Mouse (Mus musculus) liver, adult 2 months (tissue): ENCODE results near the gene Trim44. TPM values are rescaled to one million over a fixed set of nuclear protein-coding genes. Genes with fewer than 3 reads are reported as not detected.
A peak's percentile ranks its signal among the peaks of the same experiment; 100 is the strongest.

Experiments
- DNase-seq: peaks from one replicate; pipeline ENCODE4 v3.0.0-alpha.2; 2011; ENCODE audit warnings: low read depth, low spot score; ENCODE audit errors: extremely low read depth
- H3K27ac ChIP-seq: fragments of 200-500 bp; replicated peaks from 2 replicates; pipeline ENCODE4 v1.5.1; 2012; ENCODE audit warnings: low read depth, mild to moderate bottlenecking, control low read depth, inconsistent platforms, low read length; ENCODE audit not compliant: insufficient read depth
- H3K27me3 ChIP-seq: fragments of 200-500 bp; 2 replicates; pipeline ENCODE4 v1.6.1; 2012; ENCODE audit warnings: mild to moderate bottlenecking, moderate library complexity, low read length, inconsistent platforms; ENCODE audit not compliant: control insufficient read depth, insufficient read depth
- H3K36me3 ChIP-seq: fragments of 200-500 bp; 2 replicates; pipeline ENCODE4 v1.6.1; 2012; ENCODE audit warnings: low read length, inconsistent platforms; ENCODE audit not compliant: control insufficient read depth, insufficient read depth
- H3K4me1 ChIP-seq: fragments of 200-500 bp; 2 replicates; pipeline ENCODE4 v1.6.1; 2011; ENCODE audit warnings: low read length; ENCODE audit not compliant: control insufficient read depth, insufficient read depth
- H3K4me3 ChIP-seq: fragments of 200-500 bp; 2 replicates; pipeline ENCODE4 v1.5.1; 2011; ENCODE audit warnings: low read depth, mild to moderate bottlenecking, control low read depth, low read length, moderate library complexity; ENCODE audit not compliant: insufficient read depth
- H3K79me2 ChIP-seq: fragments of 200-500 bp; 2 replicates; pipeline ENCODE4 v1.6.1; 2012; ENCODE audit warnings: inconsistent platforms, mild to moderate bottlenecking, low read length, moderate library complexity; ENCODE audit not compliant: control insufficient read depth, insufficient read depth
- H3K9ac ChIP-seq: fragments of 200-500 bp; 2 replicates; pipeline ENCODE4 v1.6.1; 2012; ENCODE audit warnings: low read depth, mild to moderate bottlenecking, control low read depth, inconsistent platforms, low read length
- CTCF ChIP-seq: fragments of 200-500 bp; IDR thresholded peaks from 2 replicates; pipeline ENCODE4 v1.5.1; 2011; ENCODE audit warnings: low read depth, low read length, control low read depth
- POLR2A ChIP-seq: fragments of 200-500 bp; IDR thresholded peaks from 2 replicates; pipeline ENCODE4 v1.6.1; 2011; ENCODE audit warnings: low read length, control low read depth; ENCODE audit not compliant: insufficient read depth; ENCODE audit errors: extremely low read depth
- WGBS: fragments of 180-500 bp; shearing (Covaris S2); methylation state at CpG from one replicate; pipeline ENCODE4 v1.1.7; 2018; 5-methylcytosine and 5-hydroxymethylcytosine counted together
- polyA plus RNA-seq: library from polyadenylated mRNA; depleted of rRNA; stranded (reverse); fragments of >200 nt; gene quantifications from 2 replicates; pipeline ENCODE4 v1.2.3, GENCODE M21; 2012
- total RNA-seq: library from RNA; depleted of rRNA; stranded (reverse); fragments of >200 nt; gene quantifications from 2 replicates; pipeline ENCODE4 v1.2.3, GENCODE M21; 2014

Trim44 gene
- total and polyA plus RNA-seq, 2 experiments = 10.8 to 13.3 TPM

GRCm38 (mm10) chr2:102401352-102401692 lies 6.3 kb downstream of the Trim44 start:
- no peaks in the 10 kb centered on the region for H3K36me3 ChIP-seq
- peak overlapping the region; percentile 73 for H3K4me3 ChIP-seq
- peaks cover 9% of the 10 kb centered on the region for H3K4me1 ChIP-seq
- no peak for TF ChIP-seq POLR2A
- peaks cover 12% of the 10 kb centered on the region for H3K79me2 ChIP-seq
- H3K27ac ChIP-seq = peak overlapping the region; percentile 35; the same call in 1 of the 2 replicates
- DNase-seq = no peak
- no peaks in the 10 kb centered on the region for H3K27me3 ChIP-seq
- 17% methylated on average over 6 of the region's 6 CpGs for WGBS
- peak overlapping the region; percentile 75 for H3K9ac ChIP-seq

DNA sequence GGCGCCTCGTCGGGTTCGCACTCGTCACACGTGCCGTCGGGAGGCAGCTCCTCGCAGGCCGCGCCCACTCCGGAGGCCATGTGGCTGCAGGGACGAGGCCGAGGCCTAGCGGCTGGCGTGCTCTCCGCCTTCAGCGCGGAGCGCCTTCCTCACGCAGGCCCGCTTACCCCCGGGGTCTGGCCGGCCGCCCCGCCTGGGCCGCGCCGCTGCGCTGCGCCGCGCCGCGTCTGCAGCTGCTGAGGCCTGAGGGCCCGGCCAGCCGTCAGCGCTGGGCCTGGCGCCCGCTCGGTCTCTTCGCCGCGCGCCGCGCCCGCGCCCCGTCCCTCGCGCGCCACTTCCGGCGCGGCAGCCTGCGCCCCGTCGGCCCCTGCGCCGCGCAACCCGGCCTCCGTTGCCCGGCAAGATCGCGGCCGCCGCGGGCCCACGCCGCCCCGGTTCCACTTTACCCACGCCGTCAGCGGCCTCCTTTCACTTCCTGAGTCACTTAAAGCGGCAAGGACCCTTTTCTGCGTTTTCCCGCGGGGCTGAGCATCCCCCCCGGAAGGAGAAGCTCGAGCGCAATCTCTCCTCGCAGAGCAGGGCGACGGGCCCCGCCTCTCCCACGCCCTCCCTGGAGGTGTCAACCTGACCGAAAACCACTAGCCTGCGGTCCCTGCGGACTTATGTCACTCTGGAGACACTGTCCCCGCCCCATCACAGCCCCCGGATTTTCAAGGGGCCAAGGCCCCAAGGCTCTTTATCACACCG lies 6.8 kb downstream of the Trim44 start:
- Histone ChIP-seq H3K4me1 (peaks cover 9% of the 10 kb centered on the region), H3K9ac (peak overlapping the region; percentile 75), H3K27me3 (no peaks in the 10 kb centered on the region), H3K4me3 (peak overlapping the region; percentile 73), H3K36me3 (no peaks in the 10 kb centered on the region), H3K79me2 (peaks cover 12% of the 10 kb centered on the region), H3K27ac (peak overlapping the region; percentile 35)
- WGBS = 3% methylated on average over 94 of the region's 94 CpGs
- DNase-seq = peak; percentile 84
- TF ChIP-seq CTCF = no peak
- 0 out of 2 replicates have a peak, but pooled peaks have one; percentile 5 for TF ChIP-seq POLR2A

DNA sequence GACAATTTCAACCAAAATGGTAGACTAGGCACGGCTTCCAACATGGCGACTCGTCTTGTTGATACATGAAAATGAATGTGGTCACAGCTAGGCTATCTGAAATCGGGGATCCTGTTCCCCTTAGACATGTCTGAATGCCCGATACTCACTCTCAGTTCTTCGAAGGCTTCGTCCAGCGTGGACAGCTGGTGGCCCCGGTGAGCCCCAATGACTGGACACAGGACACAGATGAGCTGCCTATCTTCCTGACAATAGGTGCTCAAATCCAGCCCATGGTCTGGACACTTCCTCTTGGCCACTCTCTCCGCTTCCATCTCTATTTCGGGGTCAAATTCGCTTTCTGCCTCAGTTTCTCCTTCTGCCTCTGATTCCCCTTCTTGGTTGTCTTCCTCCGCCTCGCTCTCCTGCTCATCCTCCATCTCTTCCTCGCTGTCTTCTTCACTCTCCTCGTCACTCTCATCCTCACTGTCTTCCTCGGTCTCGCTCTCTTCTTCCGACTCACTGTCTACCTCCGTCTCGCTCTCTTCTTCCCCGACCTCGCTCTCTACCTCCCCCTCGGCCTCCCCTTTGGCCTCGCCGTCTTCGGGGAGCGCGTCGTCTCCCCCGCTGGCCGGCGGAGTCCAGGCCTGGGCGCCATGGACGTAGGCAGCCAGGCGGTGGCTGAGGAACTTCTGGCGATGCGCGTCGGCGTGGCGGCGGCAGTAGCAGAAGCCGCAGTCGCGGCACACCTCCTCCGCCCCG lies 7.6 kb downstream of the Trim44 start:
- Histone ChIP-seq H3K4me1 (peaks cover 9% of the 10 kb centered on the region), H3K27ac (no peak overlapping the region), H3K79me2 (peaks cover 12% of the 10 kb centered on the region), H3K36me3 (no peaks in the 10 kb centered on the region), H3K27me3 (no peaks in the 10 kb centered on the region), H3K9ac (peak overlapping the region; percentile 75), H3K4me3 (peak overlapping the region; percentile 73)
- no peak for DNase-seq
- TF ChIP-seq POLR2A (no peak), CTCF (no peak)
- WGBS = 38% methylated on average over 48 of the region's 48 CpGs

DNA sequence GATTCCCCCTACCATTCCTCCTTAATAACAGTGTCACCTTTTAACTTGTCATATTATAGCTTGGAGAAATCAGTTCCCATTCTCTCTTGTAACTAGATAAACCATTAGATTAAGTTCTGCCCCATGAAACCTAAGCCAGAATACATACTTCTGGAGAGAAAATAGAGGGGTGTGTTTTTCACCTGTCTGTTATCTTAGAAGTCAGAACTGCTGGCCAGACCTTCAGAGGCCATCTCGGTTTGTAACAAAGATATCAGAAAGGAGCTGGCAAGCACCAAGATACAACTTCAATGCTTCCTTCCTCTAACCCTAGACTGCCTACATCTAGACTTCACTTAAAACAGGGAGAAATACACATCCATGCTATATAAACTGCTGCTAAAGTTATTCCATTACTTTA lies 11.1 kb downstream of the Trim44 start:
- no peak overlapping the region for H3K4me3 ChIP-seq
- no peak for TF ChIP-seq CTCF
- no peak for TF ChIP-seq POLR2A
- peaks cover 9% of the 10 kb centered on the region for H3K4me1 ChIP-seq
- H3K79me2 ChIP-seq = peaks cover 12% of the 10 kb centered on the region
- no peak overlapping the region for H3K27ac ChIP-seq
- no peaks in the 10 kb centered on the region for H3K36me3 ChIP-seq
- WGBS = 60% methylated on average over 1 of the region's 1 CpGs
- no peak for DNase-seq
- H3K9ac ChIP-seq = no peak overlapping the region
- no peaks in the 10 kb centered on the region for H3K27me3 ChIP-seq

GRCm38 (mm10) chr2:102393457-102393856 lies 14.2 kb downstream of the Trim44 start:
- Histone ChIP-seq H3K27me3 (no peaks in the 10 kb centered on the region), H3K4me1 (no peaks in the 10 kb centered on the region), H3K36me3 (no peaks in the 10 kb centered on the region), H3K4me3 (no peak overlapping the region), H3K27ac (no peak overlapping the region), H3K79me2 (no peaks in the 10 kb centered on the region; the same call in 1 of the 2 replicates), H3K9ac (no peak overlapping the region)
- 83% methylated on average over 1 of the region's 1 CpGs for WGBS
- TF ChIP-seq CTCF = no peak
- no peak for TF ChIP-seq POLR2A
- DNase-seq = no peak

- no peak overlapping the region for H3K4me3 ChIP-seq
- H3K27me3 ChIP-seq = no peaks in the 10 kb centered on the region
- peaks cover 13% of the 10 kb centered on the region; the same call in 1 of the 2 replicates for H3K79me2 ChIP-seq
- TF ChIP-seq CTCF (no peak), POLR2A (no peak)
- H3K36me3 ChIP-seq = no peaks in the 10 kb centered on the region
- H3K27ac ChIP-seq = no peak overlapping the region
- no peak for DNase-seq
- no peak overlapping the region for H3K9ac ChIP-seq
- peaks cover 14% of the 10 kb centered on the region for H3K4me1 ChIP-seq
These were observed 22.2 kb downstream of the Trim44 start for GRCm38 (mm10) chr2:102385328-102385902.
